Comparison of ENCODE assay signal across 9 mouse cellular contexts in the genomic region with DNA sequence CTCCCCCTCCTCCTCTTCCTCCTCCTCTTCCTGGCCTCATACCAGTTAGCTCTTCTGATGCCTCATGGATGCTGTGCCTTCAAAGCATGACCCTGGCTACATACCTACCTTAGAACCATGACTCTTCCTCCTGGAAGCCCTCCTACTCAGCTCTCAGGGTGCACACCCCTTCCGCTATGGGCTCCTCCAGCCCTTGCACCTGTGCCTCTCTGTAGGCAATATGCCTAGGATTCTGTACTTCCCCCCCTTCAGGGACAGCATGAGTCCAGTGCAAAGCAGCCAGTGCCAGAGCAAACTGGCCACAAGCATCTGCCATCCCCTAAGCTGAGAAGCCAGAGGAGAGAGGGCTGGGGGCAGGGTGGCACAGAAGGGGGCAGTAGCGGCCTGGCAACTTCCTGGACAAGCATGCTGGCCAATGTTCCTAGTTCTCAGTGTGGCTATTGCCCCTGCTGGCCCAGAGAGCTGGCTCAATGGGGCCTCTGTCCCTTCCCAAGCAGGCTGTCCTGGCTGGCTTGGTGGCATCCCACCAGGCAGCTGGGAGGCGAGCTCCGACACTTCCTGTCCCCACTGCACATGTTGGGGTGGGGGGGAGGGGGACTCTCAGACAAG. TPM values are rescaled to one million over a fixed set of nuclear protein-coding genes. Genes with fewer than 3 reads are reported as not detected.
DNase-seq lines count a peak whose midpoint lies in the region; ATAC-seq and TF ChIP-seq lines count a peak whose summit lies in the region.
"Had no signal": no experiment of that assay in that cellular context is flagged by ENCODE, and none has a peak within 500 bp of the region (broad histone marks: within the 10 kb centered on the region; RNA-seq: fewer than 3 reads in every experiment).

No protein-coding gene starts in this region.

- peak; percentile 75 for ATAC-seq in midbrain, postnatal 0 days (ENCODE audit: low FRiP score)
- no peak for ATAC-seq in midbrain, embryonic 14.5 days (ENCODE audit: low FRiP score, low TSS enrichment)
- ATAC-seq in embryonic facial prominence, embryonic 13.5 days (ENCODE audit: insufficient number of reproducible peaks, insufficient read depth, low FRiP score, low TSS enrichment, low read depth), result no peak
- no peak for ATAC-seq in midbrain, embryonic 13.5 days

- no peaks in the 10 kb centered on the region; the same call in none of the 2 replicates for H3K4me1 ChIP-seq in midbrain, postnatal 0 days (ENCODE audit: insufficient read depth, low read length)
- peaks cover 6% of the 10 kb centered on the region for H3K4me1 ChIP-seq in midbrain, embryonic 14.5 days (ENCODE audit: control insufficient read depth, insufficient read depth, low read length)
- peaks cover 59% of the 10 kb centered on the region for H3K4me1 ChIP-seq in embryonic facial prominence, embryonic 13.5 days
- H3K4me1 ChIP-seq in midbrain, embryonic 13.5 days (replicated peaks), result peaks cover 20% of the 10 kb centered on the region

- H3K9me3 ChIP-seq in midbrain, postnatal 0 days (ENCODE audit: low read length), result no peaks in the 10 kb centered on the region
- no peaks in the 10 kb centered on the region for H3K9me3 ChIP-seq in midbrain, embryonic 14.5 days (ENCODE audit: control insufficient read depth, low read length)
- H3K9me3 ChIP-seq in embryonic facial prominence, embryonic 13.5 days, result no peaks in the 10 kb centered on the region
- no peaks in the 10 kb centered on the region for H3K9me3 ChIP-seq in midbrain, embryonic 13.5 days
- H3K9me3 ChIP-seq: heart, embryonic 15.5 days had no signal

- H3K9ac ChIP-seq in midbrain, postnatal 0 days (replicated peaks; ENCODE audit: low read length, poor library complexity, severe bottlenecking), result no peak overlapping the region
- H3K9ac ChIP-seq in midbrain, embryonic 14.5 days (replicated peaks; ENCODE audit: low read length), result no peak overlapping the region
- no peak overlapping the region for H3K9ac ChIP-seq in embryonic facial prominence, embryonic 13.5 days
- no peak overlapping the region for H3K9ac ChIP-seq in midbrain, embryonic 13.5 days (replicated peaks)
- H3K9ac ChIP-seq: heart, embryonic 15.5 days had no signal

- no peak overlapping the region for H3K4me2 ChIP-seq in midbrain, postnatal 0 days (ENCODE audit: low read depth, low read length, poor library complexity, severe bottlenecking)
- H3K4me2 ChIP-seq in midbrain, embryonic 14.5 days (ENCODE audit: low read length), result no peak overlapping the region
- no peak overlapping the region for H3K4me2 ChIP-seq in embryonic facial prominence, embryonic 13.5 days
- no peak overlapping the region for H3K4me2 ChIP-seq in midbrain, embryonic 13.5 days (replicated peaks)
- H3K4me2 ChIP-seq: heart, embryonic 15.5 days; liver, embryonic 11.5 days had no signal

- no peaks in the 10 kb centered on the region for H3K27me3 ChIP-seq in midbrain, postnatal 0 days (ENCODE audit: insufficient read depth, low read length)
- no peaks in the 10 kb centered on the region for H3K27me3 ChIP-seq in midbrain, embryonic 14.5 days (ENCODE audit: control insufficient read depth, insufficient read depth, low read length)
- H3K27me3 ChIP-seq in embryonic facial prominence, embryonic 13.5 days, result no peaks in the 10 kb centered on the region
- no peaks in the 10 kb centered on the region for H3K27me3 ChIP-seq in midbrain, embryonic 13.5 days
- H3K27me3 ChIP-seq: heart, embryonic 15.5 days had no signal

- DNase-seq in midbrain, postnatal 0 days (ENCODE audit: low spot score), result peak; percentile 80
- DNase-seq in midbrain, embryonic 14.5 days, result no peak
- peak; percentile 48 to 62 for DNase-seq in left cerebral cortex, adult 18-20 months (ENCODE audit: low spot score in 2 of 2)
- DNase-seq in telencephalon, adult 2 months (ENCODE audit: low read depth, low spot score), result peak; percentile 73
- DNase-seq in urinary bladder, adult 18-20 months (ENCODE audit: low spot score in 2 of 2), result no peak

- no peak; the same call in 1 of the 2 replicates for TF ChIP-seq CTCF in midbrain, postnatal 0 days (IDR thresholded peaks at IDR 0.05)

- H3K4me3 ChIP-seq in midbrain, postnatal 0 days (ENCODE audit: low read depth, low read length), result no peak overlapping the region
- H3K4me3 ChIP-seq in midbrain, embryonic 14.5 days (replicated peaks; ENCODE audit: low read depth, low read length), result no peak overlapping the region
- no peak overlapping the region for H3K4me3 ChIP-seq in embryonic facial prominence, embryonic 13.5 days
- H3K4me3 ChIP-seq in midbrain, embryonic 13.5 days (replicated peaks), result no peak overlapping the region
- H3K4me3 ChIP-seq: heart, embryonic 15.5 days had no signal

- 0 out of 2 replicates have a peak overlapping the region, but pooled peaks have one; percentile 13 for H3K27ac ChIP-seq in midbrain, postnatal 0 days (ENCODE audit: low read depth, low read length)
- no peak overlapping the region for H3K27ac ChIP-seq in midbrain, embryonic 14.5 days (replicated peaks; ENCODE audit: low read depth, low read length)
- peak overlapping the region; percentile 57; the same call in 1 of the 2 replicates for H3K27ac ChIP-seq in embryonic facial prominence, embryonic 13.5 days
- no peak overlapping the region for H3K27ac ChIP-seq in midbrain, embryonic 13.5 days

- 63% methylated on average over 4 of the region's 4 CpGs for WGBS in midbrain, postnatal 0 days
- 64% methylated on average over 4 of the region's 4 CpGs for WGBS in midbrain, embryonic 14.5 days
- 65% methylated on average over 4 of the region's 4 CpGs for WGBS in embryonic facial prominence, embryonic 13.5 days
- WGBS in midbrain, embryonic 13.5 days, result 79% methylated on average over 4 of the region's 4 CpGs

- H3K36me3 ChIP-seq in midbrain, postnatal 0 days (ENCODE audit: insufficient read depth, low read length), result no peaks in the 10 kb centered on the region
- no peaks in the 10 kb centered on the region for H3K36me3 ChIP-seq in midbrain, embryonic 14.5 days (ENCODE audit: control insufficient read depth, insufficient read depth, low read length)
- H3K36me3 ChIP-seq in embryonic facial prominence, embryonic 13.5 days, result peaks cover 48% of the 10 kb centered on the region
- H3K36me3 ChIP-seq in midbrain, embryonic 13.5 days, result no peaks in the 10 kb centered on the region

RNA-seq across cellular contexts. Expression of a gene that starts 28.8 kb away (rescaled TPM):
- total RNA-seq in midbrain, postnatal 0 days (2014; rRNA removed), result 28.3 and 34.3 TPM in 2 replicates
- polyA plus RNA-seq in midbrain, postnatal 0 days (2015; fragmentation: Nextera tagmentation; extraction: Ambion mirVana), result 13.9 and 15.3 TPM in 2 replicates
- 8.1 and 13.6 TPM in 2 replicates for polyA plus RNA-seq in midbrain, embryonic 14.5 days (2014; fragmentation: Nextera tagmentation; extraction: Ambion mirVana)
- polyA plus RNA-seq in embryonic facial prominence, embryonic 13.5 days (2015; fragmentation: Nextera tagmentation; extraction: Ambion mirVana), result 29.4 and 32.7 TPM in 2 replicates
- total RNA-seq in left cerebral cortex, adult 18-20 months (2021), result 10 to 100 TPM; 47.4 to 47.7 TPM
- polyA plus RNA-seq in midbrain, embryonic 13.5 days (2015; fragmentation: Nextera tagmentation; extraction: Ambion mirVana), result 7.3 and 9.3 TPM in 2 replicates

RNA-seq across cellular contexts. Expression of a gene that starts 46.1 kb away (rescaled TPM):
- 51.4 and 55.8 TPM in 2 replicates for total RNA-seq in midbrain, postnatal 0 days (2014; rRNA removed)
- polyA plus RNA-seq in midbrain, postnatal 0 days (2015; fragmentation: Nextera tagmentation; extraction: Ambion mirVana), result 50.2 and 52.2 TPM in 2 replicates
- polyA plus RNA-seq in midbrain, embryonic 14.5 days (2014; fragmentation: Nextera tagmentation; extraction: Ambion mirVana), result 28.0 and 29.4 TPM in 2 replicates
- 31.4 and 34.1 TPM in 2 replicates for polyA plus RNA-seq in embryonic facial prominence, embryonic 13.5 days (2015; fragmentation: Nextera tagmentation; extraction: Ambion mirVana)
- total RNA-seq in left cerebral cortex, adult 18-20 months (2021), result 10 to 100 TPM; 25.4 to 25.6 TPM
- 25.3 and 25.5 TPM in 2 replicates for polyA plus RNA-seq in midbrain, embryonic 13.5 days (2015; fragmentation: Nextera tagmentation; extraction: Ambion mirVana)

Comparison
In these comparisons a context has a peak if more than half of its experiments do, and no peak if none do; other contexts are left out.
1. DNase-seq: peak in midbrain, postnatal 0 days (single experiment), left cerebral cortex, adult 18-20 months (2 of 2) and telencephalon, adult 2 months (single experiment); none in midbrain, embryonic 14.5 days (single experiment) and urinary bladder, adult 18-20 months (0 of 2).
2. H3K27ac ChIP-seq: peak in midbrain, postnatal 0 days (single experiment) and embryonic facial prominence, embryonic 13.5 days (single experiment); none in midbrain, embryonic 14.5 days (single experiment) and midbrain, embryonic 13.5 days (single experiment).